Mouse (Mus musculus): ENCODE results near the gene Skp2. TPM values are rescaled to one million over a fixed set of nuclear protein-coding genes. Genes with fewer than 3 reads are reported as not detected.
A peak's percentile ranks its signal among the peaks of the same experiment; 100 is the strongest.
"Not testable (repeated sequence)": the region's sequence is repeated elsewhere in the genome, so short reads cannot be mapped to it uniquely, and the experiment has no call there.

Gene Skp2
- polyA plus RNA-seq (2012) = 0.09 and 0.18 TPM in 2 replicates

DNA sequence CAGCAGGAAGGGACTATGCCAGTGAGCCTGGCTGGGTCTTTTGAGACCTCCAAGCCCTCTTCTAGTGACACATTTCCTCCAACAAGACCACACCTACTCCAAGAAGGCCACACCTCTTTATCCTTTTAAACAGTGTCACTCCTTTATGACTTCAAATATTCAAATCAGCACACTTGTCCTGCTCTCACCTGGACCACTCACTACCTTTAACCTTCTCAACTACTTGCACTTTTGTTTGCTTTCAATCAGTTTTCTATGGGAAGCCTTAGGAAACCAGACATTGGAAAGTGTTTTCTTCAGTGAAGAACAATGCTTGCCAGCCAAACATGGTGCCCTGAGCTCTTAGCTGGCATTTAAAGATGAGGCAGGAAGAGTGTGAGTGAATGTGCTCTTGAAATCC lies at the start of gene Skp2:
Gene Skp2, minus strand, starts transcription at position 101 of the 400 bp plus-strand sequence.
- no peak for TF ChIP-seq GATA1 (IDR thresholded peaks at IDR 0.05; ENCODE audit: low read length)
- TF ChIP-seq TAL1 (IDR thresholded peaks at IDR 0.05; ENCODE audit: low read length) = no peak
- H3K27me3 ChIP-seq (ENCODE audit: control insufficient read depth) = no peaks in the 10 kb centered on the region
- no peak within 1 kb of the TSS for H3K4me3 ChIP-seq (replicated peaks)
- no peaks in the 10 kb centered on the region; the same call in 1 of the 2 replicates for H3K4me1 ChIP-seq (ENCODE audit: control insufficient read depth)
- no peaks in the 10 kb centered on the region for H3K9me3 ChIP-seq (ENCODE audit: control insufficient read depth, low read length)
- H3K36me3 ChIP-seq (ENCODE audit: control insufficient read depth) = peaks cover 52% of the 10 kb centered on the region

GRCm38 (mm10) chr15:9198421-9198820 lies 43.2 kb upstream of the Skp2 start:
- TF ChIP-seq GATA1 (IDR thresholded peaks at IDR 0.05; ENCODE audit: low read length) (no peak), TAL1 (IDR thresholded peaks at IDR 0.05; ENCODE audit: low read length) (no peak)
- Histone ChIP-seq H3K4me3 (replicated peaks) (no peak overlapping the region), H3K4me1 (ENCODE audit: control insufficient read depth) (no peaks in the 10 kb centered on the region), H3K36me3 (ENCODE audit: control insufficient read depth) (peaks cover 6% of the 10 kb centered on the region), H3K27me3 (ENCODE audit: control insufficient read depth) (no peaks in the 10 kb centered on the region), H3K9me3 (ENCODE audit: control insufficient read depth, low read length) (no peaks in the 10 kb centered on the region)

DNA sequence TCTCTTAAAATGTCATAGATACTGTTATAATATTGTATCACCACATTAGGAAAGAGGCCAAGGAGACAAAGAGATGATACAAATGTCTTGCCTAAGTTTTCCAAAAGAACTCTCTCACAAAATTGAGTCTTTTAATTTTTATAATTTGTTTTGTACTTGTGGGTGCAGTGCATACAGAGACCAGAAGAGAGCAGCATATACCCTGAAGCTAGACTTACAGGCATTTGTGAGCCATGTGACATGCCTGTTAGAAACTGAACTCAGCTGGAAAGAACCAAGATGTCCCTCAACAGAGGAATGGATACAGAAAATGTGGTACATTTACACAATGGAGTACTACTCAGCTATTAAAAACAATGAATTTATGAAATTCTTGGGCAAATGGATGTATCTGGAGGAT lies 37.5 kb upstream of the Skp2 start:
- peaks cover 15% of the 10 kb centered on the region for H3K36me3 ChIP-seq (ENCODE audit: control insufficient read depth)
- not testable (repeated sequence) for H3K4me3 ChIP-seq (replicated peaks); H3K27me3 ChIP-seq (ENCODE audit: control insufficient read depth); H3K9me3 ChIP-seq (ENCODE audit: control insufficient read depth, low read length); H3K4me1 ChIP-seq (ENCODE audit: control insufficient read depth)

- H3K4me3 ChIP-seq (replicated peaks) = no peak overlapping the region
- no peaks in the 10 kb centered on the region for H3K27me3 ChIP-seq (ENCODE audit: control insufficient read depth)
- H3K9me3 ChIP-seq (ENCODE audit: control insufficient read depth, low read length) = no peaks in the 10 kb centered on the region
- peaks cover 17% of the 10 kb centered on the region for H3K36me3 ChIP-seq (ENCODE audit: control insufficient read depth)
- no peaks in the 10 kb centered on the region for H3K4me1 ChIP-seq (ENCODE audit: control insufficient read depth)
- no peak for TF ChIP-seq TAL1 (IDR thresholded peaks at IDR 0.05; ENCODE audit: low read length)
- TF ChIP-seq GATA1 (IDR thresholded peaks at IDR 0.05; ENCODE audit: low read length) = no peak
Measured at GRCm38 (mm10) chr15:9189796-9190195, 34.6 kb upstream of the Skp2 start.

DNA sequence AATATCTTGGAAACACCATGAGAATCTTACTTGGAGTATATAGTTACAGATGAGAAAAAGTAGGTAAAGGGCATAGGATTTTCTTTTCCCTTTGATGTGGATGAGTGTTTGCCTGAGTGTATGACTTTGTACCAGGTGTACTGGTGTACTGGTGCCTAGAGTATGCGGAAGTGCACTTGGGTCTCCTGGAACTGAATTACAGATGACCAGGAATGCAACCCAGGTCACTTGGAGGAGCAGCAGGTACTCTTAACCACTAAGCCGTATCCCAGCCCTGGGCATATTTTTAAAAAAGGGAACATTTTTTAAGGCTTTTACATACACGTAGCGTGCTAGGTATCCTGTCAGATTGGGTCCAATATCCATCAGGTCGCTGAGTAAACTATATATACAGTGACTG lies 28.8 kb upstream of the Skp2 start:
- TF ChIP-seq GATA1 (IDR thresholded peaks at IDR 0.05; ENCODE audit: low read length) = no peak
- TF ChIP-seq TAL1 (IDR thresholded peaks at IDR 0.05; ENCODE audit: low read length) = no peak
- Histone ChIP-seq H3K27me3 (ENCODE audit: control insufficient read depth) (no peaks in the 10 kb centered on the region), H3K4me1 (ENCODE audit: control insufficient read depth) (no peaks in the 10 kb centered on the region), H3K36me3 (ENCODE audit: control insufficient read depth) (peaks cover 31% of the 10 kb centered on the region), H3K9me3 (ENCODE audit: control insufficient read depth, low read length) (no peaks in the 10 kb centered on the region), H3K4me3 (replicated peaks) (no peak overlapping the region)

DNA sequence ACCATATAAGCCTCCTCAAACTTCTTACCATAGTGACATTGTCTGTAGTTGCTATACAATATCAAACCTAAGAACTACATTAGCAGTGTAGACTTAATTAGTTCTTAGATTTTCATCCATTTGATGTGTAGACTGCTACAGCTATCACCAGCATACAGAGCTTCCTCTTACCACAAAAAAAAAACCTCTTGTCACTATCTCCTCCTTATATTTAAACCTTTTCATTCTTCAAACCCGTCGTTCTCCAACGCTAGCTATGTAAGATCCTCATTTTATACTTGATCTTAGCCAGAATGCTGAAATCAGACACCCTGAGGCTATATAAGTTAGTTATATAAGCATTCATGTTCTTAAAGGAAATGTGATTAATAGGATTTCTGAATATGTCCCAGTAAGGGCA lies 21.8 kb upstream of the Skp2 start:
- Histone ChIP-seq H3K9me3 (ENCODE audit: control insufficient read depth, low read length) (no peaks in the 10 kb centered on the region), H3K36me3 (ENCODE audit: control insufficient read depth) (peaks cover 33% of the 10 kb centered on the region), H3K4me1 (ENCODE audit: control insufficient read depth) (no peaks in the 10 kb centered on the region), H3K27me3 (ENCODE audit: control insufficient read depth) (no peaks in the 10 kb centered on the region), H3K4me3 (replicated peaks) (no peak overlapping the region)
- TF ChIP-seq TAL1 (IDR thresholded peaks at IDR 0.05; ENCODE audit: low read length) (no peak), GATA1 (IDR thresholded peaks at IDR 0.05; ENCODE audit: low read length) (no peak)

GRCm38 (mm10) chr15:9164125-9164524 lies 8.9 kb upstream of the Skp2 start:
- H3K4me1 ChIP-seq (ENCODE audit: control insufficient read depth) = no peaks in the 10 kb centered on the region
- H3K4me3 ChIP-seq (replicated peaks) = no peak overlapping the region
- H3K36me3 ChIP-seq (ENCODE audit: control insufficient read depth) = peaks cover 29% of the 10 kb centered on the region
- no peak for TF ChIP-seq TAL1 (IDR thresholded peaks at IDR 0.05; ENCODE audit: low read length)
- no peak for TF ChIP-seq GATA1 (IDR thresholded peaks at IDR 0.05; ENCODE audit: low read length)
- no peaks in the 10 kb centered on the region for H3K27me3 ChIP-seq (ENCODE audit: control insufficient read depth)
- no peaks in the 10 kb centered on the region for H3K9me3 ChIP-seq (ENCODE audit: control insufficient read depth, low read length)

DNA sequence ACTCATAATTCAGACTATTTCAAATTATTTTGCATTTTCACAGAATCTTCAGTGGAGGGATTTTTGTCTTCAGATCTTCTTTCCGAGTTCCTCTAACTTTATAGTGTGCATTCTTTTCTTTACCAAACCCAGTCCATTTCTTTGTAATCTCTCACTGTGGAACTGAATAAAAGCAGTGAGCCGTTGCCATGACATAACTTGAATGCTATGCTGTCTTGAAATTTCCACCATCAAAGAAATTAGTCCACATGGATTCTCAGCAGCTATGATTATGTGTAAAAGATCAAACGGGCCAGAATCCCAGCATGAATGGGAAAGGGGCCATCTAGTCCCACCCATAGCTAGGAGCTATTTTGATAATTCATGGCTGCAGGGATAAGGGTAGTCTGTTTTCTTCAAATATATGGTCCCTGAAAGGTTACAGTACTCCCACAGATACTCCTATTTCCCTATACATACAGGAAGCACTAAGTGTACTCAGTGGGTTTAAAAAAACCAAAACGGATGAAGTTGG lies 7.4 kb upstream of the Skp2 start:
- no peaks in the 10 kb centered on the region for H3K4me1 ChIP-seq (ENCODE audit: control insufficient read depth)
- no peak overlapping the region for H3K4me3 ChIP-seq (replicated peaks)
- H3K27me3 ChIP-seq (ENCODE audit: control insufficient read depth) = no peaks in the 10 kb centered on the region
- no peaks in the 10 kb centered on the region for H3K9me3 ChIP-seq (ENCODE audit: control insufficient read depth, low read length)
- TF ChIP-seq GATA1 (IDR thresholded peaks at IDR 0.05; ENCODE audit: low read length) (no peak), TAL1 (IDR thresholded peaks at IDR 0.05; ENCODE audit: low read length) (no peak)
- peaks cover 33% of the 10 kb centered on the region for H3K36me3 ChIP-seq (ENCODE audit: control insufficient read depth)

DNA sequence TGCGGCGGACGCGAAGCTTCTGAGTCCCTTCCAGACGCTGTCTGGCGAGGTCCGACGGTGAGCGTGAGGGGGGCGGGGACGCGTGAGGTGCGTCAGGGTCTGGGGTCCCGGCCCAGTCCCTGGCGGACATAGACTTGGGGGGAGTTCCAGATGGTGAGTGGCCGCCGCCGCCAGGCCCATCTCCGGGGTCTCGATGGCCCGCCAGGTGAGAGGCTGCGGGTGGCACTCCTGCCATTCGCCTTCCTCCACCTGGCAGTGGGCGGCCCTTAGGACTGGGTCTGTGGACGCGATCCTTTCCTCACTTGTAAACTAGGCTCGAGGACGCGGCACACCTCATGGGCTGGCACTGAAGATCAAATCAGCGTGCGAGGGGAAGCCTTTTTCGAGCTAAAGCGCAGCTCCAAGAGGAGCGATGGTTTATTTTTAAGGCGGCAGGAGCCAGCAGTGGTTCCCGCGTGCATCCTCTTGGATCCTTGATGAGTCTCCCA lies 14.5 kb downstream of the Skp2 start:
- Histone ChIP-seq H3K4me1 (ENCODE audit: control insufficient read depth) (peaks cover 36% of the 10 kb centered on the region), H3K9me3 (ENCODE audit: control insufficient read depth, low read length) (no peaks in the 10 kb centered on the region), H3K27me3 (ENCODE audit: control insufficient read depth) (no peaks in the 10 kb centered on the region), H3K4me3 (replicated peaks) (peak overlapping the region; percentile 90), H3K36me3 (ENCODE audit: control insufficient read depth) (peaks cover 41% of the 10 kb centered on the region)
- no peak for TF ChIP-seq TAL1 (IDR thresholded peaks at IDR 0.05; ENCODE audit: low read length)
- TF ChIP-seq GATA1 (IDR thresholded peaks at IDR 0.05; ENCODE audit: low read length) = no peak

- no peaks in the 10 kb centered on the region for H3K27me3 ChIP-seq (ENCODE audit: control insufficient read depth)
- TF ChIP-seq GATA1 (IDR thresholded peaks at IDR 0.05; ENCODE audit: low read length) (no peak), TAL1 (IDR thresholded peaks at IDR 0.05; ENCODE audit: low read length) (no peak)
- peak within 1 kb of the TSS; percentile 90 for H3K4me3 ChIP-seq (replicated peaks)
- H3K4me1 ChIP-seq (ENCODE audit: control insufficient read depth) = peaks cover 37% of the 10 kb centered on the region
- H3K9me3 ChIP-seq (ENCODE audit: control insufficient read depth, low read length) = no peaks in the 10 kb centered on the region
- H3K36me3 ChIP-seq (ENCODE audit: control insufficient read depth) = peaks cover 46% of the 10 kb centered on the region
Measured at GRCm38 (mm10) chr15:9140252-9140680, 15.0 kb downstream of the Skp2 start, which contains the start of gene Lmbrd2. Lmbrd2 (plus strand) TSS chr15:9140550.
